Mouse (Mus musculus) stomach, embryonic 15.5 days (tissue): ENCODE measurements around the gene Socs7. TPM values are rescaled to one million over a fixed set of nuclear protein-coding genes. Genes with fewer than 3 reads are reported as not detected.

ENCODE experiments used
- ATAC-seq: fragments of 200-750 bp; cut with Nextera tagmentation; 2 replicates; pipeline ENCODE4 v1.8.0; 2017; ENCODE audit warnings: low read depth, moderate number of reproducible peaks, moderate TSS enrichment; ENCODE audit not compliant: insufficient read depth, low FRiP score
- H3K27ac ChIP-seq: fragments of 300-500 bp; sonication (generic); 2 replicates; pipeline ENCODE4 v1.5.1; 2015; ENCODE audit warnings: mild to moderate bottlenecking, inconsistent platforms
- H3K27me3 ChIP-seq: fragments of 300-500 bp; sonication (generic); replicated peaks from 2 replicates; pipeline ENCODE4 v1.6.1; 2015; ENCODE audit warnings: inconsistent platforms
- H3K36me3 ChIP-seq: fragments of 300-500 bp; sonication (generic); 2 replicates; pipeline ENCODE4 v1.6.1; 2015; ENCODE audit warnings: inconsistent platforms
- H3K4me1 ChIP-seq: fragments of 300-500 bp; sonication (generic); 2 replicates; pipeline ENCODE4 v1.6.1; 2015; ENCODE audit warnings: inconsistent platforms
- H3K4me2 ChIP-seq: fragments of 300-500 bp; sonication (generic); 2 replicates; pipeline ENCODE4 v1.6.1; 2015; ENCODE audit warnings: mild to moderate bottlenecking, inconsistent platforms
- H3K4me3 ChIP-seq: fragments of 300-500 bp; sonication (generic); replicated peaks from 2 replicates; pipeline ENCODE4 v1.5.1; 2015; ENCODE audit warnings: inconsistent platforms
- H3K9ac ChIP-seq: fragments of 300-500 bp; sonication (generic); 2 replicates; pipeline ENCODE4 v1.6.1; 2015; ENCODE audit warnings: inconsistent platforms
- H3K9me3 ChIP-seq: fragments of 300-500 bp; sonication (generic); 2 replicates; pipeline ENCODE4 v1.6.1; 2016; ENCODE audit warnings: inconsistent platforms
- WGBS: fragments of 180-500 bp; shearing (Covaris S2); methylation state at CpG from one replicate; pipeline ENCODE4 v1.1.7; 2015; 5-methylcytosine and 5-hydroxymethylcytosine counted together
- polyA plus RNA-seq: library from polyadenylated mRNA; unstranded; fragments of >200 nt; fragmentation: Nextera tagmentation; extraction: Ambion mirVana; gene quantifications from 2 replicates; pipeline ENCODE4 v1.2.1, GENCODE M21; 2015

The Socs7 gene
- polyA plus RNA-seq, 1 experiment from 2014 or later = 3.4 TPM

DNA sequence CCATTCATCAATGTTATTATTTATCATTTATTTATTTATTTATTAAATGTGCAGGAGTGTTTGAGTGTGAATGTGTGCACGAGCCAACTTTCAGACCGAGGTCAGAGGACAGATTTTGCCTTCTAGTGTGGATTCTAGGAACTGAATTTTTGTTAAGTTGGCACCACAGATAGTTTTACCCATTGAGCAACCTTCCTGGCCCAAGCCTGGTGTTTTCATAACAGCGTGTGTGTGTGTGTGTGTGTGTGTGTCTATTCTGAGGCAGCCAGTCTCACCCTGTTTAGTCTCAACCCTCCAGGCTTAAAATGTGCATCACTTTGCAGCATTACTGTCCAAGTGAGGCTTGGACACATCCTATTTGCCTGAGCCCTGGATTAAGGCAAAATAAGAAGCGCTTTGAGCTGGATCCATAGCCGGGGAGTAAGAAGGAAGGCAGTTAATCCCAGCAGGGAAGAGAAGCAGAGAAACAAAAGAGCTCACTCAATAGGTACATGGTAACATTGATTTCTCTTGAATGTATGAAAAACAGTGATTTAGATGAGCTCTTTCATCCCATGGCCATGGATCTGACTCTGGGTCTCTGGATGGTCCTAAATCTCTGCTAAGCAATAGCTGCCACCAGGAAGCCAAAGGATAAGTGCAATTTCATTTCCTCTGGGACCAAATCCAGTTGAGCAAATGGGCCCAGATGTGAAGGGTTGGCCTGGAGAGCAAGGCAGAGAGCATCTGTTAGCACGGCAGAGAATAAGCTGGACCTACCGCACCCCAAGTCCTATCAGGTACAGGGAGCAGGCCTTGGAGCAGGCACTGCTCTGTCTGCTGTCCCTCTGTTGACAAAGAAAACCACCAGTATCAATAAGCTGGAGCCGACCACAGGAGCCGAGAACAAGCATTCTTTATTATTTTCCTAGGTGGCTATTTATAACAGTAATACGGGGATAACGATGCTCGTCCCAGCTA, 30.8 kb upstream of the Socs7 start:
- WGBS = 78% methylated on average over 12 of the region's 12 CpGs
- H3K9me3 ChIP-seq = no peaks in the 10 kb centered on the region
- H3K36me3 ChIP-seq = peaks cover 27% of the 10 kb centered on the region; the same call in 1 of the 2 replicates

DNA sequence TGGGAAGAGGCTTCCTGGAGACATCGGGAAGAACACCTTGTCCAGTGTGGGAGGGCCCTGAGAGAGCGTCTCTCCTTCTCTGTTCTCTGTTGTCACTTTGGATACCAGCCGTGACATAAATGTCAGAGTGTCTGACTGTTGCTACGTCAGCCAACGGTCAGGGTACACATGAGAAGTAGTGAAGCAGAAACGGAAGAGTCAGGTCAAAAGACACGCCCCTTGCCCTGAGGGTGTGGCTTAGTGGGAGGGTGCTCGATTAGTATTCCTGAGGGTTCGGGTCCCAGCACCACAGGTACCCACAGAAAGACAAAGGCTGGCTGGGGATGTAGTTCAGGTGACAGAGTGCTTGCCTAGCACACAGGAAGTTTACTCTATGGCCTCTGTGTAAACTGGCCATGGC, 29.3 kb upstream of the Socs7 start:
- no peaks in the 10 kb centered on the region; the same call in 1 of the 2 replicates for H3K27me3 ChIP-seq
- no peak overlapping the region for H3K27ac ChIP-seq
- no peak overlapping the region for H3K4me2 ChIP-seq
- no peak for ATAC-seq
- no peaks in the 10 kb centered on the region for H3K9me3 ChIP-seq
- peaks cover 20% of the 10 kb centered on the region for H3K4me1 ChIP-seq
- H3K36me3 ChIP-seq = peaks cover 23% of the 10 kb centered on the region; the same call in 1 of the 2 replicates
- H3K9ac ChIP-seq = no peak overlapping the region
- no peak overlapping the region for H3K4me3 ChIP-seq
- WGBS = 55% methylated on average over 9 of the region's 9 CpGs

More for the DNA sequence above, 30.8 kb upstream of the Socs7 start:
- no peak overlapping the region for H3K27ac ChIP-seq
- no peak overlapping the region for H3K4me2 ChIP-seq
- no peak for ATAC-seq
- no peaks in the 10 kb centered on the region for H3K27me3 ChIP-seq
- peaks cover 7% of the 10 kb centered on the region; the same call in 1 of the 2 replicates for H3K4me1 ChIP-seq
- no peak overlapping the region for H3K9ac ChIP-seq
- no peak overlapping the region for H3K4me3 ChIP-seq

DNA sequence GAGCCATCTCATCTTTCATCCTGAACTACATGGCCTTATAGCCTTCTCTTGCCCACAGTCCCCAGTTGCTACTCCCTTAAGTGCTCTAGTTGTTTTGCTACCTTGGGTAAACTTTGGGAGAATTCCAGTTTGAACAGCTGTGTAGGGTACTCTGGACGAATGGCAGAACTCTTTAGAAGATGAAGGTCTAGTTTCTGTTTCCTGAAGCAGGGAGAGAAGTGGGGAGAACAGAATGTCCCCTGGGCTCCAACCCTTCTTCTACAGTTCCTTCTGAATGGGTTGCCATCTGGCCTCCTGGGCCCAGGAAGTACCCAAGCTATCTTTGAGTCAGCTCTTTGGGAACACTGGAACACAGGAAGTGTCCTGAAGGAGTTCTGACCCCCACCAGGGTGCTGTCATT, 28.5 kb upstream of the Socs7 start:
- Histone ChIP-seq H3K9me3 (no peaks in the 10 kb centered on the region), H3K36me3 (peaks cover 15% of the 10 kb centered on the region; the same call in 1 of the 2 replicates), H3K4me2 (no peak overlapping the region), H3K9ac (no peak overlapping the region), H3K4me3 (no peak overlapping the region), H3K27ac (0 out of 2 replicates have a peak overlapping the region, but pooled peaks have one; percentile 28), H3K27me3 (no peaks in the 10 kb centered on the region; the same call in 1 of the 2 replicates), H3K4me1 (peaks cover 27% of the 10 kb centered on the region)
- no peak for ATAC-seq
- WGBS = 32% methylated on average over 1 of the region's 1 CpGs

DNA sequence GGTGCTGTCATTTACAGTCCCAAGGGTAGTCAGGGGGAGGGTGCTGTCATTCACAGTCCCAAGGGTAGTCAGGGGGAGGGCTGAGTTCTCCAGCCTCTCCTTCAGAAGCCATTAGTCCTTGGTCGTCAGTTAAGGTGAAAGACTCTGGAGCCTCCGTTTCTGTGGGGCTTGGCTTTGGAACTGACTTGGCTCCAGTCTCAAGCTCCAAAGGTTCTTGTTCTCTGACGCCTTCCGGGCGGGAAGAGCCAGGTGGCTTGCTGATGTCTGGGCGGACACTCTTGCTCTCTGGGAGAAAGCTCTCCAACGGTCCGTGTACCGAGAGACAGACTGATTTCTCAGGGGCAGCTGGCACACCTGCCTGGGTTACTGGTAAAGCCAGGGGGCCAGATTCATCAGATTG, 28.0 kb upstream of the Socs7 start:
- no peak overlapping the region for H3K27ac ChIP-seq
- no peaks in the 10 kb centered on the region for H3K9me3 ChIP-seq
- no peak overlapping the region for H3K4me2 ChIP-seq
- ATAC-seq = no peak
- H3K4me1 ChIP-seq = peaks cover 27% of the 10 kb centered on the region
- H3K9ac ChIP-seq = no peak overlapping the region
- 77% methylated on average over 9 of the region's 9 CpGs for WGBS
- H3K4me3 ChIP-seq = no peak overlapping the region
- H3K36me3 ChIP-seq = peaks cover 10% of the 10 kb centered on the region; the same call in 1 of the 2 replicates
- no peaks in the 10 kb centered on the region; the same call in 1 of the 2 replicates for H3K27me3 ChIP-seq

DNA sequence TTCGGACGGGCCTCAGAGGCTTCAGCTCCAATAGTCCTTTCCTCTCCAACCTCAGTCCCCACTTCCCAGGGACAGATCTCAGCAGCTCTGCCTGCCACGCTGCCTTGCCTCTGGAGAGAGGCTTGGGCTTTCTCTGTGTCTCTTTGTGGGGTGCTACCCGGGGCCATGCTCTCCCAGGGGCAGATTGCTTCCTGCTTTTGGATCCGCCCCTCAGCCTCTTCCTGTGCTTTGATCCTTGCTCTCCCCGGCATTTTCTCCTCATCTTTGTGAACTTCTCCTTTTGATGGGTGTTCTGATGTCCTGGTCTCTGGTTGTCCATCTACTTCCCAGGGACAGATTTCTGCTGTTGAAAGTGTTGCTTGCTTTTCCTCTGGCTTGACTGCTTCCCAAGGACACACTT, 26.1 kb upstream of the Socs7 start:
- Histone ChIP-seq H3K36me3 (no peaks in the 10 kb centered on the region), H3K4me2 (no peak overlapping the region), H3K4me1 (peaks cover 27% of the 10 kb centered on the region), H3K9ac (no peak overlapping the region), H3K9me3 (no peaks in the 10 kb centered on the region), H3K27ac (no peak overlapping the region), H3K27me3 (no peaks in the 10 kb centered on the region; the same call in 1 of the 2 replicates), H3K4me3 (no peak overlapping the region)
- no peak for ATAC-seq
- 41% methylated on average over 6 of the region's 6 CpGs for WGBS

DNA sequence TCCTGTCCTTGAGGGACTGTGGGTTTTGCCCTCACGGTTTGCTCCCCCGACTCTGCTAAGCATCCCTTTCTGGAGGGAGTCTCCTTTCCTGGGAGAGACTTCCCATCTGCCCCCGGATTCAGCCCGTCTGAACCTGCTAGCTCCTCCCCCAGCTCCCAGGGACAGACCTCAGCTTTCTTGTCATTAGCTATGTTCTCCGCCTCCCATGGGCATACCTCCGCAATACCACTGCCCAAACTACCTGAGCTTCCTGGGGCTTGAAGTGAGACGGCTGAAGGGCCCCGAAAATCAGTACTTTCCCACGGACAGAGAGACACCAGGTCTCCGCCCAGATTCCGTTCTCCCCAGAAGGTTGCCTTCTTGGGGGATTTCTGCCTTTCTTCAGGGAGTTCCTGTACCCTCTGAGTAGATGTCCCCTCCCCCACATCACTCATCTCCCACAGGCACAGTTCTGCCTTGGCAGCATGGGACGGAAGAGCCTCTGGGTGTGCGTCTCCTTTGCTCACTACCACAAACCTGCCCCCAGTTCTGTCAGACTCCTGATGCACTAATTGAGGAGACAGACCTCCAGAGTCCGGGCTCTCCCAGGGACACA, 25.5 kb upstream of the Socs7 start:
- Histone ChIP-seq H3K9ac (no peak overlapping the region), H3K9me3 (no peaks in the 10 kb centered on the region), H3K4me3 (no peak overlapping the region), H3K36me3 (no peaks in the 10 kb centered on the region), H3K27me3 (no peaks in the 10 kb centered on the region; the same call in 1 of the 2 replicates), H3K4me1 (peaks cover 27% of the 10 kb centered on the region), H3K27ac (no peak overlapping the region), H3K4me2 (no peak overlapping the region)
- 59% methylated on average over 14 of the region's 14 CpGs for WGBS
- no peak for ATAC-seq

DNA sequence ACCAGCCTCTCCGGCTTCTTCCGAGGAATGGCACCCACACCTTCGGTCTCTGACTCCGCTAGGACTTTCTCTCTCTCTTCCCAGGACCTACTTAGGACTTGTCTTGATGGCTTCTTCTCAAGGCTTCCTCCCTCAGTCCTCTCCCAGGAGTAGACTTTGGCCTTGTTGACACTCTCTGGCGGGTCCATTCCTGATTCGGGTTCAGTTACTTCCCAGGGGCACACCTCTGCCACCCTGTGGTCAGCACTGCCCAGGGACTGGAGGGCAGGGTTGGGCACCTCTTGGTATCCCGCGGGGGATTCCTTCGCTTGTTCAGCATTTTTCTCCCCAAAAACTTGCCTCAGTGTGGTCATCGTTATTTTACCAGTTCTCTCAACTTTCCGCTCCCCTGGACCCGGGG, 25.0 kb upstream of the Socs7 start:
- Histone ChIP-seq H3K4me1 (peaks cover 27% of the 10 kb centered on the region), H3K4me2 (no peak overlapping the region), H3K27me3 (no peaks in the 10 kb centered on the region; the same call in 1 of the 2 replicates), H3K27ac (no peak overlapping the region), H3K4me3 (no peak overlapping the region), H3K9me3 (no peaks in the 10 kb centered on the region), H3K36me3 (no peaks in the 10 kb centered on the region), H3K9ac (no peak overlapping the region)
- WGBS = 82% methylated on average over 12 of the region's 12 CpGs
- no peak for ATAC-seq

DNA sequence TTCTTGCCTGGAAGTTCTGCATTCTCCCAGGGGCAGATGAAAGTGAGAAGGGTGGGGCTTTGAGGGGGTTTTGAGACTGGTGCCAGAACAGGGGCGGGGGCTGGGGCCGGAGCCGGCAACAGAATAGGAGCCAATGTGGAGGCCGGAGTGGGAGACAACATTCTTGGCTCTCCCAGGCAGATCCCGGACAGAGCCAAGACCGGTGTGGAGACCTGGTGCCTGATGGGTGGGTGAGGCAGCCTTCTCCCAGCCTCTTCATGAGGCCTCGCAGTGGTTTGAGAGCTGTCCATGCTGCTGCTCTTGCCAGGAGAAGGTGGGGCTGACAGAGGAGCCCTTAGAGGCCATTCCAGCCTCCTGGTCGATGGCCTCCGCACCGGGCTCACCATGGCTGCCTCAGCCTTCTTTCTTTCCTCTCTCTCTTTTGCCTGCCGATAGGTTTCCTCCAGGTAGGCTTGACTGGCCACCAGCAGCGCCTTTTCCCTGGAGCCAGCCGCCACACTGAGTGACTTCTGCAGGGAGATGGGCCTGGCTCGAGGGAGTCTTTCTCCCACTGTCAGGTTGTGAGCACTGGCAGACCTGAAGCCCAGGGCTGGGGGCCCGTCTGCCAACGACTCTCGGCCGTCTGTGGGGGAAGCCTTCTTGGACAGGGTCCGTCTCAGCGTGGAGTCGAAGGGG, 23.9 kb upstream of the Socs7 start:
- H3K36me3 ChIP-seq = no peaks in the 10 kb centered on the region
- ATAC-seq = peak; percentile 59
- peak overlapping the region; percentile 41 for H3K4me2 ChIP-seq
- no peak overlapping the region; the same call in 1 of the 2 replicates for H3K9ac ChIP-seq
- H3K4me1 ChIP-seq = peaks cover 25% of the 10 kb centered on the region
- H3K9me3 ChIP-seq = no peaks in the 10 kb centered on the region
- H3K27ac ChIP-seq = peak overlapping the region; percentile 82
- peaks cover under 1% of the 10 kb centered on the region; the same call in 1 of the 2 replicates for H3K27me3 ChIP-seq
- WGBS = 40% methylated on average over 21 of the region's 21 CpGs
- H3K4me3 ChIP-seq = 0 out of 2 replicates have a peak overlapping the region, but pooled peaks have one; percentile 1

DNA sequence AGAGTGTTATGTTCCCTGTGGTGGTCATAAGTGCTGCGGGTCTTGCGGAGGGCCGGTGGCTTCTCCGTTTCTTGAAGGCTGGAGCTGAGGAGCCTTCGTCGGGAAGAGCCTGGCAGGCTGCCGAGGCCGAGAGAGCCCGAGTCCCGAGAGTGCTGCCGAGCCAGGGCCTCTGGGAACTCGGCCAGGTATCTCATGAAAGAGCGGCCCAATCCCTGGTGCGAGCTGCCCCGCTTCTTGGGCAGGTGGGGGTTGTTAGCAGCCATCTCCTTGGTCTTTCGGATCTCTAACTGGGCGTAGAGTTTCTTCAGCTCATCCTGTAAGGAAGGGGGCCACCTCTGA, 23.4 kb upstream of the Socs7 start:
- WGBS = 31% methylated on average over 17 of the region's 17 CpGs
- peak overlapping the region; percentile 82 for H3K27ac ChIP-seq
- H3K36me3 ChIP-seq = no peaks in the 10 kb centered on the region
- 0 out of 2 replicates have a peak overlapping the region, but pooled peaks have one; percentile 1 for H3K4me3 ChIP-seq
- peak overlapping the region; percentile 41 for H3K4me2 ChIP-seq
- no peaks in the 10 kb centered on the region for H3K9me3 ChIP-seq
- ATAC-seq = peak; percentile 19; the same call in 1 of the 2 replicates
- H3K9ac ChIP-seq = no peak overlapping the region; the same call in 1 of the 2 replicates
- H3K4me1 ChIP-seq = peaks cover 30% of the 10 kb centered on the region
- peaks cover 3% of the 10 kb centered on the region; the same call in 1 of the 2 replicates for H3K27me3 ChIP-seq

DNA sequence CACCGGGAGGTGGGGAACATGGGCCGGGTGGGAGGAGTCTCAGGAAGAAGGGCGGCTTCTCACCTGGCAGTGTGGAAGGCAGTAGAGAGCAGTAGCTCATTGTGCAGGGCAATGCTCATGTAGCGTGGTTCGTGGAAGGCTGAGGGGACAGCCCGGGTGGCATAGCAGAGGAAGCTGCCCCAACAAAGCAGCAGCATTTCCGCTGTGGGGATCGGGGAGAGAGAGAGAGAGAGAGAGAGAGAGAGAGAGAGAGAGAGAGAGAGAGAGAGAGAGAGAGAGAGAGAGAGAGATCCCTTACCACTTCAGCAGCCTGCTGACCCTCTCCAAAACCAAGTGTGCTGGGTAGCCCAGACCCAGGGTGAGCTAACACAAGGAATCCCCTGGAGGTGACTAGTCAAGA, 19.2 kb upstream of the Socs7 start:
- H3K27ac ChIP-seq = no peak overlapping the region
- no peaks in the 10 kb centered on the region for H3K36me3 ChIP-seq
- peaks cover 14% of the 10 kb centered on the region for H3K4me1 ChIP-seq
- no peak overlapping the region for H3K9ac ChIP-seq
- no peaks in the 10 kb centered on the region for H3K9me3 ChIP-seq
- H3K27me3 ChIP-seq = 0 out of 2 replicates have a peak, but pooled peaks cover 3% of the 10 kb centered on the region
- no peak for ATAC-seq
- no peak overlapping the region for H3K4me2 ChIP-seq
- no peak overlapping the region for H3K4me3 ChIP-seq
- 33% methylated on average over 8 of the region's 8 CpGs for WGBS

DNA sequence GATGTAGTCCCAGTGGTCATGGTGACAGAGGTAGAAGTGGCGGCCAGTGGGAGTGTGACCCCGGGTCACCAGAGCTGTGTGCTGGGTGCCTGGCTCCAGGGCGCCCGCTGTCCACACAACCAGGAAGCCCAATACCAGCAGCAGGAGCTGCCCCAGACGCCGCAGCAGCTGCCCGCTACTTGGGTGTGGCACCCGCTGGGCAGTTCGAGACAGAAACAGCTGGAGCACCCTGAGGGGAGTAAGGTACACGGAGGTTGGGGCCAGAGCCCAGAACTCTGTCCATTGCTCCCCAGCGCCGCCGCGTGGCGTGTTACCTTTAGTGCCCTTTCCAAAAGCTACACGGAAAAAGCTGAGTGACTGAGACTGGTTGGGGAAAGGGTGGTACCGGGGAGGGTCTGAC, 18.7 kb upstream of the Socs7 start:
- ATAC-seq = no peak
- H3K27ac ChIP-seq = no peak overlapping the region
- no peaks in the 10 kb centered on the region for H3K9me3 ChIP-seq
- peaks cover 9% of the 10 kb centered on the region for H3K4me1 ChIP-seq
- H3K36me3 ChIP-seq = no peaks in the 10 kb centered on the region
- peak overlapping the region; percentile 39 for H3K4me2 ChIP-seq
- H3K27me3 ChIP-seq = 0 out of 2 replicates have a peak, but pooled peaks cover 3% of the 10 kb centered on the region
- WGBS = 23% methylated on average over 17 of the region's 17 CpGs
- no peak overlapping the region for H3K9ac ChIP-seq
- no peak overlapping the region; the same call in 1 of the 2 replicates for H3K4me3 ChIP-seq
